Mouse (Mus musculus): ENCODE measurements around the gene Dennd4a. TPM values are rescaled to one million over a fixed set of nuclear protein-coding genes. Genes with fewer than 3 reads are reported as not detected.

Dennd4a gene
- polyA plus RNA-seq, 1 experiment from 2014 or later: 6.3 TPM

GRCm38 (mm10) chr9:64913406-64913805, 102.3 kb downstream of the Dennd4a start:
- ATAC-seq: no peak
- H3K4me1 ChIP-seq (ENCODE audit: insufficient read depth, low read depth, low read length): no peaks in the 10 kb centered on the region
- H3K4me2 ChIP-seq (replicated peaks; ENCODE audit: low read depth, low read length): no peak overlapping the region
- no peak for TF ChIP-seq CTCF (IDR thresholded peaks at IDR 0.05)
- TF ChIP-seq EP300 (IDR thresholded peaks at IDR 0.05): no peak
- H3K9me3 ChIP-seq (ENCODE audit: low read length): no peaks in the 10 kb centered on the region
- no peak overlapping the region for H3K9ac ChIP-seq (replicated peaks; ENCODE audit: low read depth)
- H3K36me3 ChIP-seq (ENCODE audit: insufficient read depth, low read length): peaks cover 8% of the 10 kb centered on the region; the same call in 1 of the 2 replicates
- H3K27me3 ChIP-seq (replicated peaks; ENCODE audit: insufficient read depth, low read length): no peaks in the 10 kb centered on the region
- 81% methylated on average over 4 of the region's 4 CpGs for WGBS
- DNase-seq (ENCODE audit: low spot score): no peak
- H3K27ac ChIP-seq (ENCODE audit: low read length): no peak overlapping the region
- no peak overlapping the region for H3K4me3 ChIP-seq (ENCODE audit: low read depth, low read length)

GRCm38 (mm10) chr9:64913973-64914372, 102.8 kb downstream of the Dennd4a start:
- Histone ChIP-seq H3K27ac (ENCODE audit: low read length) (no peak overlapping the region), H3K4me2 (replicated peaks; ENCODE audit: low read depth, low read length) (no peak overlapping the region), H3K4me3 (ENCODE audit: low read depth, low read length) (no peak overlapping the region), H3K9me3 (ENCODE audit: low read length) (no peaks in the 10 kb centered on the region), H3K4me1 (ENCODE audit: insufficient read depth, low read depth, low read length) (no peaks in the 10 kb centered on the region), H3K9ac (replicated peaks; ENCODE audit: low read depth) (no peak overlapping the region), H3K36me3 (ENCODE audit: insufficient read depth, low read length) (peaks cover 8% of the 10 kb centered on the region; the same call in 1 of the 2 replicates), H3K27me3 (replicated peaks; ENCODE audit: insufficient read depth, low read length) (no peaks in the 10 kb centered on the region)
- DNase-seq (ENCODE audit: low spot score) (no peak), ATAC-seq (no peak)
- 0 out of 2 replicates have a peak, but pooled peaks have one; percentile 13 for TF ChIP-seq EP300 (IDR thresholded peaks at IDR 0.05)
- TF ChIP-seq CTCF (IDR thresholded peaks at IDR 0.05): no peak
- WGBS: 50% methylated on average over 2 of the region's 2 CpGs

GRCm38 (mm10) chr9:64914629-64915028, 103.5 kb downstream of the Dennd4a start:
- no peak for TF ChIP-seq CTCF (IDR thresholded peaks at IDR 0.05)
- no peak for TF ChIP-seq EP300 (IDR thresholded peaks at IDR 0.05)
- ATAC-seq (no peak), DNase-seq (ENCODE audit: low spot score) (no peak)
- Histone ChIP-seq H3K9ac (replicated peaks; ENCODE audit: low read depth) (no peak overlapping the region), H3K36me3 (ENCODE audit: insufficient read depth, low read length) (peaks cover 8% of the 10 kb centered on the region; the same call in 1 of the 2 replicates), H3K4me1 (ENCODE audit: insufficient read depth, low read depth, low read length) (no peaks in the 10 kb centered on the region), H3K9me3 (ENCODE audit: low read length) (no peaks in the 10 kb centered on the region), H3K27ac (ENCODE audit: low read length) (no peak overlapping the region), H3K27me3 (replicated peaks; ENCODE audit: insufficient read depth, low read length) (no peaks in the 10 kb centered on the region), H3K4me2 (replicated peaks; ENCODE audit: low read depth, low read length) (no peak overlapping the region), H3K4me3 (ENCODE audit: low read depth, low read length) (no peak overlapping the region)
- WGBS: 55% methylated on average over 4 of the region's 4 CpGs

- TF ChIP-seq CTCF (IDR thresholded peaks at IDR 0.05) (no peak), EP300 (IDR thresholded peaks at IDR 0.05) (no peak)
- Histone ChIP-seq H3K4me2 (replicated peaks; ENCODE audit: low read depth, low read length) (peak overlapping the region; percentile 37), H3K9ac (replicated peaks; ENCODE audit: low read depth) (no peak overlapping the region), H3K4me3 (ENCODE audit: low read depth, low read length) (peak overlapping the region; percentile 11), H3K9me3 (ENCODE audit: low read length) (no peaks in the 10 kb centered on the region), H3K36me3 (ENCODE audit: insufficient read depth, low read length) (0 out of 2 replicates have a peak, but pooled peaks cover under 1% of the 10 kb centered on the region), H3K27me3 (replicated peaks; ENCODE audit: insufficient read depth, low read length) (no peaks in the 10 kb centered on the region), H3K27ac (ENCODE audit: low read length) (no peak overlapping the region), H3K4me1 (ENCODE audit: insufficient read depth, low read depth, low read length) (no peaks in the 10 kb centered on the region)
- WGBS: 43% methylated on average over 16 of the region's 16 CpGs
- no peak for ATAC-seq
- DNase-seq (ENCODE audit: low spot score): peak; percentile 44
These were observed 107.4 kb downstream of the Dennd4a start for GRCm38 (mm10) chr9:64918560-64918959.

GRCm38 (mm10) chr9:64925771-64926170, 114.6 kb downstream of the Dennd4a start:
- WGBS: 59% methylated on average over 5 of the region's 5 CpGs
- Histone ChIP-seq H3K4me2 (replicated peaks; ENCODE audit: low read depth, low read length) (no peak overlapping the region), H3K4me1 (ENCODE audit: insufficient read depth, low read depth, low read length) (peaks cover 5% of the 10 kb centered on the region; the same call in 1 of the 2 replicates), H3K4me3 (ENCODE audit: low read depth, low read length) (no peak overlapping the region), H3K27ac (ENCODE audit: low read length) (no peak overlapping the region), H3K27me3 (replicated peaks; ENCODE audit: insufficient read depth, low read length) (no peaks in the 10 kb centered on the region), H3K9me3 (ENCODE audit: low read length) (no peaks in the 10 kb centered on the region), H3K9ac (replicated peaks; ENCODE audit: low read depth) (no peak overlapping the region), H3K36me3 (ENCODE audit: insufficient read depth, low read length) (no peaks in the 10 kb centered on the region)
- peak; percentile 64 for DNase-seq (ENCODE audit: low spot score)
- peak; percentile 61 for ATAC-seq
- TF ChIP-seq CTCF (IDR thresholded peaks at IDR 0.05): no peak
- no peak for TF ChIP-seq EP300 (IDR thresholded peaks at IDR 0.05)

GRCm38 (mm10) chr9:64926201-64926991, 115.3 kb downstream of the Dennd4a start:
- DNase-seq (ENCODE audit: low spot score) (peak; percentile 68), ATAC-seq (peak; percentile 66)
- no peaks in the 10 kb centered on the region for H3K9me3 ChIP-seq (ENCODE audit: low read length)
- 42% methylated on average over 8 of the region's 8 CpGs for WGBS
- H3K27ac ChIP-seq (ENCODE audit: low read length): no peak overlapping the region
- TF ChIP-seq CTCF (IDR thresholded peaks at IDR 0.05) (no peak), EP300 (IDR thresholded peaks at IDR 0.05) (no peak)
- H3K4me1 ChIP-seq (ENCODE audit: insufficient read depth, low read depth, low read length): peaks cover 5% of the 10 kb centered on the region; the same call in 1 of the 2 replicates
- no peak overlapping the region for H3K9ac ChIP-seq (replicated peaks; ENCODE audit: low read depth)
- H3K4me3 ChIP-seq (ENCODE audit: low read depth, low read length): no peak overlapping the region
- no peaks in the 10 kb centered on the region for H3K27me3 ChIP-seq (replicated peaks; ENCODE audit: insufficient read depth, low read length)
- H3K4me2 ChIP-seq (replicated peaks; ENCODE audit: low read depth, low read length): no peak overlapping the region
- H3K36me3 ChIP-seq (ENCODE audit: insufficient read depth, low read length): no peaks in the 10 kb centered on the region
